In genomic region chr7:122494088-122494487, GRCm38 (mm10) we compare ENCODE assay signal across 8 mouse cellular contexts.
DNase-seq lines count a peak whose midpoint lies in the region; ATAC-seq and TF ChIP-seq lines count a peak whose summit lies in the region.
"Had no signal": no experiment of that assay in that cellular context is flagged by ENCODE, and none has a peak within 500 bp of the region (broad histone marks: within the 10 kb centered on the region; RNA-seq: fewer than 3 reads in every experiment).

No protein-coding gene starts in this region.

- intact Hi-C loops in left cerebral cortex, adult 2 months (cut with DNase I), result no loop called here
- intact Hi-C loops in left cerebral cortex, postnatal 14 days (cut with DNase I), result no loop called here

- WGBS in neural tube, embryonic 14.5 days, result 27% methylated on average over 3 of the region's 3 CpGs

- H3K27me3 ChIP-seq in neural tube, embryonic 14.5 days (ENCODE audit: control insufficient read depth, insufficient read depth, low read length), result no peaks in the 10 kb centered on the region
- H3K27me3 ChIP-seq: liver, embryonic 13.5 days had no signal

- no peak overlapping the region for H3K4me2 ChIP-seq in neural tube, embryonic 14.5 days (ENCODE audit: low read depth, low read length)
- H3K4me2 ChIP-seq: liver, embryonic 13.5 days had no signal

- H3K4me3 ChIP-seq in left cerebral cortex, adult 2 months, result no peak overlapping the region
- H3K4me3 ChIP-seq in neural tube, embryonic 14.5 days (ENCODE audit: low read depth, low read length), result no peak overlapping the region
- H3K4me3 ChIP-seq: liver, embryonic 13.5 days had no signal

- H3K9ac ChIP-seq in neural tube, embryonic 14.5 days (replicated peaks; ENCODE audit: low read depth, low read length), result no peak overlapping the region
- H3K9ac ChIP-seq: liver, embryonic 13.5 days had no signal

- TF ChIP-seq CTCF in left cerebral cortex, adult 2 months (IDR thresholded peaks at IDR 0.05), result peak; percentile 58

- no peaks in the 10 kb centered on the region for H3K9me3 ChIP-seq in neural tube, embryonic 14.5 days (ENCODE audit: control insufficient read depth, low read length)
- H3K9me3 ChIP-seq: liver, embryonic 13.5 days had no signal

- peak; percentile 66; the same call in 1 of the 2 replicates for ATAC-seq in neural tube, embryonic 14.5 days (ENCODE audit: low read depth)

- H3K4me1 ChIP-seq in neural tube, embryonic 14.5 days (ENCODE audit: control insufficient read depth, insufficient read depth, low read length), result no peaks in the 10 kb centered on the region
- H3K4me1 ChIP-seq: liver, embryonic 13.5 days had no signal

- no peaks in the 10 kb centered on the region for H3K36me3 ChIP-seq in neural tube, embryonic 14.5 days (ENCODE audit: control insufficient read depth, insufficient read depth, low read length)
- H3K36me3 ChIP-seq: liver, embryonic 13.5 days had no signal

- DNase-seq in left cerebral cortex, adult 2 months (ENCODE audit: extremely low spot score in 1 of 2, low spot score in 2 of 2), result no peak
- no peak for DNase-seq in left cerebral cortex, postnatal 14 days (ENCODE audit: low spot score in 2 of 2)
- peak; percentile 48 for DNase-seq in NIH3T3 (ENCODE audit: low read depth)
- peak; percentile 54 for DNase-seq in cerebellum, adult 9-10 months
- DNase-seq in induced T-regulatory cell, adult 2 months (ENCODE audit: low read depth), result peak; percentile 35
- no peak for DNase-seq in thymus, postnatal 25 days
- DNase-seq: liver, embryonic 13.5 days had no signal

- H3K27ac ChIP-seq in left cerebral cortex, adult 2 months, result no peak overlapping the region
- H3K27ac ChIP-seq in neural tube, embryonic 14.5 days (ENCODE audit: low read depth, low read length), result no peak overlapping the region
- H3K27ac ChIP-seq: liver, embryonic 13.5 days had no signal

Comparison
In these comparisons a context has a peak if more than half of its experiments do, and no peak if none do; other contexts are left out.
1. DNase-seq: peak in NIH3T3 (single experiment), cerebellum, adult 9-10 months (single experiment) and induced T-regulatory cell, adult 2 months (single experiment); none in left cerebral cortex, adult 2 months (0 of 2), left cerebral cortex, postnatal 14 days (0 of 2) and thymus, postnatal 25 days (single experiment).